Mouse (Mus musculus) hindbrain, embryonic 12.5 days (tissue): ENCODE data around the gene Cebpb. TPM values are rescaled to one million over a fixed set of nuclear protein-coding genes. Genes with fewer than 3 reads are reported as not detected.
A peak's percentile ranks its signal among the peaks of the same experiment; 100 is the strongest.

ENCODE experiments used
- ATAC-seq: fragments of 200-750 bp; cut with Nextera tagmentation; 2 replicates; pipeline ENCODE4 v1.8.0; 2017; ENCODE audit warnings: moderate TSS enrichment; ENCODE audit not compliant: low FRiP score
- H3K27ac ChIP-seq: fragments of 300-500 bp; sonication (generic); 2 replicates; pipeline ENCODE4 v1.5.1; 2016; ENCODE audit warnings: mild to moderate bottlenecking
- H3K27me3 ChIP-seq: fragments of 300-500 bp; sonication (generic); 2 replicates; pipeline ENCODE4 v1.6.1; 2016; ENCODE audit warnings: mild to moderate bottlenecking
- H3K36me3 ChIP-seq: fragments of 300-500 bp; sonication (generic); 2 replicates; pipeline ENCODE4 v1.6.1; 2016; ENCODE audit warnings: mild to moderate bottlenecking
- H3K4me1 ChIP-seq: fragments of 300-500 bp; sonication (generic); 2 replicates; pipeline ENCODE4 v1.6.1; 2016
- H3K4me2 ChIP-seq: fragments of 300-500 bp; sonication (generic); replicated peaks from 2 replicates; pipeline ENCODE4 v1.6.1; 2016; ENCODE audit warnings: mild to moderate bottlenecking
- H3K4me3 ChIP-seq: fragments of 300-500 bp; sonication (generic); 2 replicates; pipeline ENCODE4 v1.5.1; 2016; ENCODE audit warnings: mild to moderate bottlenecking
- H3K9ac ChIP-seq: fragments of 300-500 bp; sonication (generic); 2 replicates; pipeline ENCODE4 v1.6.1; 2016; ENCODE audit warnings: mild to moderate bottlenecking, moderate library complexity
- H3K9me3 ChIP-seq: fragments of 300-500 bp; sonication (generic); replicated peaks from 2 replicates; pipeline ENCODE4 v1.6.1; 2016; ENCODE audit warnings: mild to moderate bottlenecking
- whole genome bisulfite sequencing: fragments of 180-500 bp; shearing (Covaris S2); methylation state at CpG from one replicate; pipeline ENCODE4 v1.1.7; 2016; 5-methylcytosine and 5-hydroxymethylcytosine counted together
- polyA plus RNA-seq: library from polyadenylated mRNA; unstranded; fragments of >200 nt; fragmentation: Nextera tagmentation; extraction: Ambion mirVana; gene quantifications from 2 replicates; pipeline ENCODE4 v1.2.1, GENCODE M21; 2016

Gene Cebpb
- polyA plus RNA-seq, 1 experiment from 2014 or later = 4.5 TPM

DNA sequence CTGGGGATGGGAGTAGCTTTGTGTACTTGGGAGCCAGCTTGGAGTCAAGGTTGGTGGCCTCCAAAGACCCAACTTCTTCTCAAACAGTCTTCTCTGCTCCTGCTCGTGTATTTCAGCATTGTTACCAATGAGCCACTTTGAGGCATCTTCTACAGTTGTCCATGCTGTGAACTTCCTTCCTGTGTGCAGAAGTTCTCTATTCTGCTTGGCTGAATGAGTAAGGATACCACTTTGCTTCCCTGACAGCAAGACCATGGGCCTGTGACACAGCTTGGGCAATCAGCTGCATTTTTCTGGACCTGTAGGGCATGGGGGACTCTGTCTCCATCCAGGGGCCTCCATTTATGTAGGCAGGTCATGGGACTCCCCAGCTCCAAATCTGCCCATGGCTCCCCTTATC, 28.5 kb downstream of the Cebpb start:
- ATAC-seq = no peak
- Histone ChIP-seq H3K9ac (no peak overlapping the region), H3K27me3 (no peaks in the 10 kb centered on the region), H3K4me2 (no peak overlapping the region), H3K4me1 (no peaks in the 10 kb centered on the region), H3K9me3 (no peaks in the 10 kb centered on the region), H3K27ac (no peak overlapping the region), H3K4me3 (no peak overlapping the region), H3K36me3 (no peaks in the 10 kb centered on the region)
- WGBS = 79% methylated on average over 1 of the region's 1 CpGs

DNA sequence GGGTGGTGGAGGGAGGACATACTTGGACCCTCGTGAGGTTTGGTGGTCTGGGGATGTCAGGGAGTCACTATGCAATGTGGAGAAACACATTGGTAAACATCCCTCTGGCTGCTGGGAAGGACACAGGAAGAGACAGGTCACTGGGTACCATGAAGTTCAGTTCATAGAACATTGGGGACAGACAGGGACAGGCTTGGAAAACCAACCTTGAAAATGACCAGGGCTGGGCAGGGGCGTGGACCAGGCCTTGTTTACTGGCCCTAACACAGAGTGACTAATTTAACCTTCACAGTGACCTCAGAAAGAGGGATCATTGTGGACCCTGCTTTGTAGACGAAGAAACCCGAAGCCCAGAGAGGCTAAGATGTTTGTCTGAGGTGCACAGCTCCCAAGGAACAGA, 30.8 kb downstream of the Cebpb start:
- 90% methylated on average over 4 of the region's 4 CpGs for WGBS
- Histone ChIP-seq H3K4me3 (no peak overlapping the region), H3K27me3 (no peaks in the 10 kb centered on the region), H3K9me3 (no peaks in the 10 kb centered on the region), H3K4me2 (no peak overlapping the region), H3K4me1 (no peaks in the 10 kb centered on the region), H3K9ac (no peak overlapping the region), H3K27ac (no peak overlapping the region), H3K36me3 (no peaks in the 10 kb centered on the region)
- no peak for ATAC-seq

DNA sequence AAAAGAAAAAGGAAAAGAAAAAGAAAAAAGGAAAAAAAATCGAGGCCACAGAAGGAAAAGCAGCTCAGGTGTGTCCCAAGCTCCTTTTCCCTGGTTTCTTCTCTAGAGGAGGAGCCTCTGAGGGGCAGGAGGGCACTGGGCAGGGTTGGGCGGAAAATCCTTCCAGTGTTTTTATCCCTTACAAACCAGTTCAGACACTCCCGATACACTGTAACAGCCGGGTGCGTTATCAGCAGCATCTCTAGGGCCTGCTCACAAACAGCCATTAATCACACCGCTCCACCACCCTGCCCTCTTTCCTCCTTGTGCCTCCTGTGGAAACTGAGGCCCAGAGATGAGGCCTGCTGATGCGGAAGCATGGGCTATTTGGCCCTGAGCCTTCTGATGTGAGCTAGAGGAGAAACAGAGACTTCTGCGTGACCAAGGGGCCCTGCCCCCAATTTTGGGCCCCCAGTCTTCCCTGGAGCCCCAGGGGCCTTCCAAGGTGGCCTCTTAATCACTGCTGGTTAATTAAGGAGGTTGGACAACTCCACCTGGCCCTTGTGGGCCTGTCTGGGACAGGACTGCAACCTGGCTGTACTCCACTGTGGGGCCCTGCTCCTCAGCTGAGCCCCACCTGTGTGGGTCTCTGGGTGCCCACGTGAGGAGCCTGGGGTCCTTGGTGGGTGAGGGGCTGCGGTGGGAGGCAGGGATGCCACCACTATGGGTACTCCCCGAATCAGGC, 32.6 kb downstream of the Cebpb start:
- 0 out of 2 replicates have a peak, but pooled peaks cover 4% of the 10 kb centered on the region for H3K27me3 ChIP-seq
- no peak overlapping the region for H3K27ac ChIP-seq
- H3K4me2 ChIP-seq = no peak overlapping the region
- no peak for ATAC-seq
- H3K9ac ChIP-seq = no peak overlapping the region
- no peaks in the 10 kb centered on the region for H3K9me3 ChIP-seq
- no peaks in the 10 kb centered on the region for H3K36me3 ChIP-seq
- 83% methylated on average over 11 of the region's 11 CpGs for WGBS
- H3K4me1 ChIP-seq = no peaks in the 10 kb centered on the region
- no peak overlapping the region for H3K4me3 ChIP-seq

DNA sequence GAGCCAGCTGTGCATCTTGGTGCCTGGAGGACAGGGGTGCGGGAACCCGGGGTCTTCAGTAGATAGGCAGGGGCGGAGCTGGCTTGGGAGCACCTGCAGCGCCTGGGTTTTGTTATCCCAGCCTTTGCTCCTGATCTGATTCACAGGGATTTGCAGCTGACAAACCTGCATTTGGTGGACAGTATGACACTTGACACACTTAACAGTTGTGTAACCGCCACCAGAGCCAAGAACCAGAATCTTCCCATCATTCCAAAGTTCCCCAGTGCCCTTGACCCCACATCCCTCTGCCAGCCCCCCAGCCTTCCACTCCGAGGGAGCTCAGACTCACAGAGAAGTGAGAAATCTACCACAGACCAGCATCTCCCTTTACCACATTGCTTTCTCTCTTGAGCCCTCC, 33.8 kb downstream of the Cebpb start:
- Histone ChIP-seq H3K27ac (no peak overlapping the region), H3K9ac (no peak overlapping the region), H3K36me3 (no peaks in the 10 kb centered on the region), H3K4me1 (peaks cover 6% of the 10 kb centered on the region; the same call in 1 of the 2 replicates), H3K4me3 (no peak overlapping the region), H3K4me2 (no peak overlapping the region), H3K9me3 (no peaks in the 10 kb centered on the region), H3K27me3 (0 out of 2 replicates have a peak, but pooled peaks cover 4% of the 10 kb centered on the region)
- 74% methylated on average over 6 of the region's 6 CpGs for WGBS
- ATAC-seq = no peak

DNA sequence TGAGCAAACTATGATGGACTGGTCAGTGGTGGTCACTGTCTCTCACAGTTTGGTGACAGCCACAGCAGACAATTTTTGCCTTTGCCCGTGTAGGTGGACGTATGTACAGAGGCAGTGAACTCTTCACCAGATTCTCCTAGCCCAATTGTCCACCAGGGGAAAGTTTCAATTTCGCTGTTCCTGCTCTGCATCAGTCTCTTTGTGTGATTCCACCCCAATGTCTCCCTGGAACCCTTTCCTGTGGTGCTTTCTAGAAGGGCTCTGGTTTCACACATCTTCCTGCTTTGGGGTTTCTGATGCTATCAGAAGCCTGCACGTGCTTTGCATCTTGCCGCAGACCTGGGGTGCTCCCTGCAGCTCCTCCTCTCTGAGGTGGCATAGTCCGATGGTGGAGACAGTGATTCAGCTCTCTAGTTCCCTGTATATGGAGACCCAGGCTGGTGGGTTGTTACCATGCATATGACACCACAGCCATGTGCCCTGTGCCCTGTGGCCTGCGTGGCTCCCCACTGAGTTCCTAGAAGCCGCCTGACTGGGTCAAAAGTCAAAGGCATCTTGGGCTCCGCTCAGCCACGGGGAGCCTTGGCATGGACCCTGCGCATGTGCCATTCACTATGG, 35.0 kb downstream of the Cebpb start:
- ATAC-seq = no peak
- H3K27me3 ChIP-seq = peaks cover 4% of the 10 kb centered on the region; the same call in 1 of the 2 replicates
- H3K4me2 ChIP-seq = no peak overlapping the region
- no peaks in the 10 kb centered on the region for H3K36me3 ChIP-seq
- no peak overlapping the region for H3K27ac ChIP-seq
- H3K9me3 ChIP-seq = no peaks in the 10 kb centered on the region
- no peak overlapping the region for H3K4me3 ChIP-seq
- peaks cover 6% of the 10 kb centered on the region; the same call in 1 of the 2 replicates for H3K4me1 ChIP-seq
- no peak overlapping the region for H3K9ac ChIP-seq
- 73% methylated on average over 11 of the region's 11 CpGs for WGBS

DNA sequence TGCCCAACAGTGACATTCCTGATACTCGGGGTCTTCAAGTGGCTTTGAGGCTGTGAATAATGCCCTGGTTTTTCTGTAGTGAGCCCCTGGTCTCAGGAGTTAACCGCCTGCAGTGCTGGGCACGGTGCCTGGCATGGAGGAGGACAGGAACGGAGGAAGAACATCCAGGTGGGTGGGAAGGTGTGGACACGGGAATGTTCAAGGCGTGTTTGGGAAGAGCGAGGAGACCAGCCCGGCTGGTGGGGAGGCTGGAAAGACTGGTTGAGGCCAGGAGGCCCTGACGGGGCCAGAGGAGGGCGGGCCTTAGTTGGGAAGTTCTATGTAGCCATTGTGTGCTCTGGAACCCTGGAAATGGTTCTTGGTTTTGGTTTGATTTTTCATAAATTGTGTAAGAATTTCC, 37.2 kb downstream of the Cebpb start:
- Histone ChIP-seq H3K27ac (no peak overlapping the region), H3K27me3 (peaks cover 6% of the 10 kb centered on the region), H3K9me3 (no peaks in the 10 kb centered on the region), H3K4me2 (no peak overlapping the region), H3K4me1 (peaks cover 6% of the 10 kb centered on the region; the same call in 1 of the 2 replicates), H3K9ac (no peak overlapping the region), H3K36me3 (no peaks in the 10 kb centered on the region), H3K4me3 (no peak overlapping the region)
- 92% methylated on average over 10 of the region's 10 CpGs for WGBS
- no peak for ATAC-seq

DNA sequence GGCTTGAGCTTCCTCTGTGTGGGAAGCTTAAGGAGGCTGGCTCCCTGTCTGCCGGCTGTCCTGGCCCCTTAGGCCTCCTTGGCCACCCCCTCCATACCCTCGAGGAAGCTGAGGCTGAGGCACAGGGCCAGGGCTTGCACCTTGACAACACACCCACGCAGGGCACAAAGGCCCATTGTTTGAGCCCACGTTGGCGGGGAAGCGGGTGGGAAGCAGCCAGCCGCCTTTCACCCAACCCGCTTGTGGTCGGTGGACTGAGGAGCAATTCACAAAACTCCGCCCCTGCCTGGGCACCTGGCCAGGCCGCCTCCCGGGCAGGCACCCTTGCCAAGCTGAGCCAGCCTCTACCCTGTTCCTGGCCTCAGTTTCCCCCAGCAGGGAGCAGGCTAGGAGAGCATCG, 38.4 kb downstream of the Cebpb start:
- WGBS = 35% methylated on average over 13 of the region's 13 CpGs
- Histone ChIP-seq H3K27ac (no peak overlapping the region), H3K27me3 (peaks cover 6% of the 10 kb centered on the region), H3K9ac (no peak overlapping the region), H3K4me2 (no peak overlapping the region), H3K9me3 (no peaks in the 10 kb centered on the region), H3K4me3 (no peak overlapping the region), H3K4me1 (peaks cover 6% of the 10 kb centered on the region; the same call in 1 of the 2 replicates), H3K36me3 (no peaks in the 10 kb centered on the region)
- ATAC-seq = peak; percentile 43; the same call in 1 of the 2 replicates

DNA sequence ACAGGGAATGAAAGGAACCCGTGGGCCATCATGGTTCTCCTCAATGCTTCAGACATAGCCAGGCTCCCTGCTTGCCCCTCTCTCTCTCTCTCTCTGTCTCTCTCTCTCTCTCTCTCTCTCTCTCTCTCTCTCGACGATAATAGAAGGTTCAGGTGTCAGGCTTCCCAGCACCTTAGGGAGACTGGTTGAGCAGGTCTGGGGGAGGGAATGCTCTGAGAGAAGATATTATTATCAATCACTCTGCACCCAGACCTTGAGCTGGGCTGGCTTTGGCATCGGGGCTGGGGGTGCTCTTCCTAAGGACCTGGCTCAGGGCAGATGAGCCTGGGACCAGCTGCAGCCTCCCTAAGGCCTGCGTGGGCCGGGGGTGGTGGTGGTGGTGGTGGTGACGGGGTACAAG, 41.3 kb downstream of the Cebpb start:
- H3K4me1 ChIP-seq = peaks cover 8% of the 10 kb centered on the region; the same call in 1 of the 2 replicates
- no peaks in the 10 kb centered on the region for H3K9me3 ChIP-seq
- no peak overlapping the region for H3K9ac ChIP-seq
- H3K4me3 ChIP-seq = no peak overlapping the region
- 76% methylated on average over 7 of the region's 7 CpGs for WGBS
- no peak for ATAC-seq
- no peak overlapping the region for H3K27ac ChIP-seq
- no peaks in the 10 kb centered on the region for H3K36me3 ChIP-seq
- H3K27me3 ChIP-seq = peaks cover 2% of the 10 kb centered on the region
- H3K4me2 ChIP-seq = no peak overlapping the region

DNA sequence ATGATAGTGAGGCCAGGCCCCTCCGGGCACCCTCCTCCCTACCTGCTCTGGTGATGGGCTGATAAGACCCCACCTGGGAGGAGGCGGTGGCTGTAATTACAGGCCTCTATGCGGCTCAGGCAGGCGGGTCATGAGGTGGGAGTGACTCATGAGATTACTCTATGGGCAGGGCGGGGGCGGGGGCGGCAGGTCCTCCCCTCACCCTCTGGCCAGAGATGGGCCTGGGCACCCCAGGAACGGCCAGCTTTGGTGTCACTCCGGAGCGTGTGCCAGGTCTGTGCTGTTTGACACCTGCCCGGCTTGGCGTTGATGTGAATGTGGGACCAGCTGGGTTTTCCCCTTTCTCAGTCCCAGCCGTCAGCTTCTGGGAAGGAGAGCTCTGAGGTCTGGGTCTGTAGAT, 42.4 kb downstream of the Cebpb start:
- WGBS = 78% methylated on average over 13 of the region's 13 CpGs
- H3K9ac ChIP-seq = no peak overlapping the region
- H3K4me2 ChIP-seq = no peak overlapping the region
- H3K36me3 ChIP-seq = no peaks in the 10 kb centered on the region
- H3K27ac ChIP-seq = no peak overlapping the region
- H3K27me3 ChIP-seq = peaks cover 2% of the 10 kb centered on the region
- H3K9me3 ChIP-seq = no peaks in the 10 kb centered on the region
- H3K4me1 ChIP-seq = peaks cover 8% of the 10 kb centered on the region; the same call in 1 of the 2 replicates
- no peak for ATAC-seq
- H3K4me3 ChIP-seq = no peak overlapping the region

DNA sequence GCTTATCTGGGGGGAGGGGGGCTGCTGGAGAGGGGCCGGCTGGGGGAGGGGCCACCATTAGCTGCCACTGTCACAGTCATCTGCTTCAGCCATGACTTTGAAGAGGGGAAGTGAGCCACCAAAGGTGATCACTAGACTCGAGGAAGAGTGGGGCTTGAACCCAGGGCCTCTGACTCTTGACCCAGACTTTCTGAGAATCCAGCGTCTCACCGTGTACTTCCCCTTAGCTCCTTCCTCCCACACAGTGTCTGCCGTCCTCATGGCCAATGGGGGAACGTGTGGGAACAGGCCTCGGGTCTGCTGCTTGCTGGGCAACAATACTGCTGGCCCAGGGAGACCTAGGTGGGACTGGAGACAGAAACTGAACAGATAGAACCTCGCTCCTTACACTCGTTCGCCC, 46.1 kb downstream of the Cebpb start:
- no peak for ATAC-seq
- no peaks in the 10 kb centered on the region for H3K9me3 ChIP-seq
- H3K9ac ChIP-seq = no peak overlapping the region
- no peak overlapping the region for H3K27ac ChIP-seq
- H3K36me3 ChIP-seq = no peaks in the 10 kb centered on the region
- no peaks in the 10 kb centered on the region; the same call in 1 of the 2 replicates for H3K27me3 ChIP-seq
- no peak overlapping the region for H3K4me2 ChIP-seq
- H3K4me1 ChIP-seq = 0 out of 2 replicates have a peak, but pooled peaks cover 2% of the 10 kb centered on the region
- 78% methylated on average over 10 of the region's 10 CpGs for WGBS
- no peak overlapping the region for H3K4me3 ChIP-seq

DNA sequence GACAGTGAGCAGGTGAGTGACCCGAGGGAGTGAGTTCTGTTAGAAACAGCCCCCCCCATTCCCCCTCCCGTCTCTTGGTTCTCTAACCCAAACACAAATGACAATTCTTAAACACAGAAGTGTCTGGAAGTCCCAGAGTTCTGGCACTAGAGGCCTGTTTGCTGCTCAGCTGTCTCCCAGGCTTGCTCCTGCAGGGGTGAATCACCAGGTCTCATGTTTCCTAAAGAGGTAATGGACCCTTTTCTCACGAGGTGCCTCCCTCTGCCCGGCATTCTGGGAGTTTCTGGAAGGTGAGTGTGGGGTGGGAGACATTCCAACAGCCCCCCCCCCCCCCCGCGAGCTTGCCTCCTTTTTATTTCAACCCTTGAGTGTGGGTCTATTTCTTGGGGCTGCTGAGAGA, 50.3 kb downstream of the Cebpb start:
- Histone ChIP-seq H3K4me1 (peaks cover 5% of the 10 kb centered on the region; the same call in 1 of the 2 replicates), H3K9me3 (no peaks in the 10 kb centered on the region), H3K9ac (no peak overlapping the region), H3K4me2 (no peak overlapping the region), H3K4me3 (no peak overlapping the region), H3K27ac (no peak overlapping the region), H3K36me3 (no peaks in the 10 kb centered on the region), H3K27me3 (no peaks in the 10 kb centered on the region)
- WGBS = 57% methylated on average over 6 of the region's 6 CpGs
- no peak for ATAC-seq
